Mouse (Mus musculus): Measurements from ENCODE around the gene Dpysl4.

Gene Dpysl4

DNA sequence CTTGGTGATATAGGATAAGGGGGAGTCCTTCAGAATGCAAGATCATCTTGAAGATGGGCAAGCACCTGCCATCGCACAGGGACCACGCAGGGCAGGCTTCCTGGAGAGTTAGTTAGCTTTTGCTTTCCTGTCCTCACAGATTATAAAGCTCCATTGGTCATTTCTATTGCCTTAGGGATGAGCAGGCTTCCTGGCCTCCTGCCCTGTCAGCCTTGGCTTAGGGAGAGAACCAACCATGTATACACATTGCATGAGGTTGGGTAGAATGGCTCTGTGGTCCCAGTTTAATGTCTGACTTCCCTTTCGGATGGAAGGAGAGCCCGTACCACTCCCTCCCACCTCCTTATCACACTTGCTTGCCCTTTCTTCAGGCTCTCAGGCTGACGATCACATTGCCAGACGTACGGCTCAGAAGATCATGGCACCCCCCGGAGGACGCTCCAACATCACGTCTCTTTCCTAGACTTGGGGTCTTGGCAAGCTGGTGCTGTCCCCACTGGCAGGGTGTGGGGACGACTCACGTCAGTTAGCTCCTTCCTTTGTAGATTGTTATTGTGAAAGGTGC is 14.8 kb downstream of the Dpysl4 start:
- DNase-seq: no peak

DNA sequence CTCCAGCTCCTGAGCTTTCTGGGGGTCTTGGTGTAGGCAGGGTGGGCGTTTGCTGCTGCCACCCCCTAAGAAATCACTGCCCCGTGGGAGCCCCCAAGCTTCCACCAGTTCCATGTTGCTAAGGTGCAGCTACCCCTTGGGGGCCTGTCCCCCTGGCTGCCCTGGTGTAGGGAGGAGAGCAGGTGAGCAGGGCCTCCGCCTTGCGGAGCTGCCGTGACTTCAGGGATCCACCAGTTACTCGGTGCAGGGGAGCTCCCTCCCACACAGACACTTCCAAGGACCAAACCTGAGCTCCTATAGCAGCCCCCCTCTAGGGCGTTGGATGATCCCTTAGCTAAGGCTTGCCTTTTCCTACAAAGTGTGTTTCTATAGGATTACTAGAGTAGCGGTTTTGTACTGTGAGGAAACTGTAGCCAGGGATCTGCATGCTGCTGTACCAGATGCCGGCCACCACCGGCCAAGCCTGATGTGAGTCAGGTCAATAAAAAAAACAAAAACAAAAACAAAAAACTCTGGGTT is 15.5 kb downstream of the Dpysl4 start:
- DNase-seq: no peak

GRCm38 (mm10) chr7:139101826-139102225 is 16.0 kb downstream of the Dpysl4 start:
- no peak for DNase-seq

DNA sequence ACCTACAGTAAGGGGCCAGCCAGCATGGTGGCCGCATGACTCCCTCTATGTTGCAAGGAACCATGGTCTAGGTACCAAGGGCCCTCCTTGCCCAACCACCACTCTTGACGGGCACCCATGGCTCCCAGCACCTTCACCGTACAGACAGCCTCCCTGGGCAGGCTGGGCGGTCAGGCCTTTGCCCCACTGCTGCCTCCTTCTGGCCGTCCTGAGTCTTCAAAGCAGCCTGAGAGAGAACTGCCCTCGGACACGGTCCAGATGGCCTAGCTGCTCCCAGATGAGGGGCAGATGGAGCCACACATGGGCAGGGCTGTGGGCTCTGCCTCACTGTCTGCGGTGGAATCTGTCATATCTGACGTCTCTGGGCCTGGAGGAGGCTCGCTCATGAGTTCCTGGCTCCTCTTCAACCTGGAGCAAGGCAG is 18.2 kb downstream of the Dpysl4 start:
- DNase-seq: no peak

DNA sequence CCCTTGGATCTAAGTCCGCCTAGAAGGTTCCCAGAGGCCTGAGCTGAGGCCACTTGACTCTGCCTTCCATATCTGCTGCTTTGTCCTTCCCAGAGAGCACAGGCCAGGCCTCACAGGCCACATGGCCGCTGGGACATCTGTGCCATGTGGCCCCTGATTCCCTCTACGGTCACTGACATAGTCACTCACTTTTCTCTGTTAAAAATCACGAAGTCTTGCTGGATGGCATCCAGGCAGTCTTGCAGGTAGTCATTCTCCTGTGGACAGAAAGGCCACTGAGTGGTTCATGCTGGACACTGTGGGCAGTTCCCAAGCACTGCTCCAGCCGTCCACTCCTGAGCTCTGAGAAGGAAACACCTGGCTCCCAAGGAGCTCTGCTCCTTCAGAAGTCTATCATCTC is 19.3 kb downstream of the Dpysl4 start:
- DNase-seq: no peak

GRCm38 (mm10) chr7:139105705-139106104 is 19.9 kb downstream of the Dpysl4 start:
- no peak for DNase-seq

DNA sequence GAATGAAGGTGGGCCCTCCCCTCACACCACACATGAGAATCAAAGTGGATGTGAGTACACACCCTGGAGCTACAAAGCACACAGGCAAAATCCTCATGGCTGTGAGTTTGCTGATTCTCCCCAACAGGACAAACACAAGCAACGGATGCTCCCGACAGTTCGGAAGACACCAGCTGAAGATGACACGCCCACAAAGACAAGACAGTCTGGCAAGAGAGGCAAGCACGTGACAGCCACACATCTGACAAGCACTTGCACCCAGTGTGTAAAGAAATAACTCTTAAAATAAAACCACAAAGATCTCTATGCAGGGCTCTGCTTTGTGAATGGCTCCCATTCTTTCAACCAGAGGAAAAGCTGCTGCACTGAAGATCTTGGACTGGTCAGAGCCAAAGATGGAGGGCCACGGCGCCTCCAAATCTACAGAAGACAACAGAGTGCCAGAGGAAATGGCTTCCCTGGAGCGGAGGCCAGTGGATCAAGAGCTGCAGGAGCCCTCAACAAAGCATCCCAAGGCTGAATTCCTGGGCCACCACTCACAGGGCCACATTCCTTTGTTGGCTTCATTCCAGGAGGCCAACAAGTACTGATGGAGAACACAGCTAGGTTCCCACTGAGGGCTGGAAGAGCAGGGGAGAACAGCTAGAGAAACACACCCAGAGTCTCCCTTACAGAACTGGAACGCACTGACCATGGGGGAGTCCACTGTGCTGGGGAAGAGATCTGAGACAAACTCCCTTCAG is 22.3 kb downstream of the Dpysl4 start:
- DNase-seq: no peak

- DNase-seq: peak; percentile 74
Observed at GRCm38 (mm10) chr7:139119152-139119774, 33.5 kb downstream of the Dpysl4 start.

GRCm38 (mm10) chr7:139119775-139120153 is 34.0 kb downstream of the Dpysl4 start:
- no peak for DNase-seq

GRCm38 (mm10) chr7:139125881-139126280 is 40.1 kb downstream of the Dpysl4 start:
- DNase-seq: no peak

DNA sequence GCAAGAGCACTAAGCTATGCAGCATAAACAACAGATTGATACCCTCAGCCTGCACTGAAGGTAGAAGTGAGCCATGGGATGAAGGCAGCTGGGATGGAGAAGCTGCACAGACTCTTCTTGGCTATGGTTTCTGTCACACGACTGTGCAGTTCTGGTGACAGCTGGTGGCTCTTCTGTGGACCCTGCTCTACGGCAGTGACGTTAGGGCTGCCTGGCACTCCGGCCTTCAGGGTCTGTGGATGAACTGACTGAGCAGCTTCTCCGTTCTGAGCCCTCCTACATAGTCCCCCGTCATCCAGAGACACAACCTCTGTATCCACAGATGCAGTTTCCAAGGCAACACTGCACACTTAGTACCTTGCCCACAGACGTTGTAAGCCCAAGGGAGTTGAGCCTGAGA is 40.7 kb downstream of the Dpysl4 start:
- DNase-seq: no peak

- no peak for DNase-seq
Observed at GRCm38 (mm10) chr7:139128994-139129393, 43.2 kb downstream of the Dpysl4 start.

DNA sequence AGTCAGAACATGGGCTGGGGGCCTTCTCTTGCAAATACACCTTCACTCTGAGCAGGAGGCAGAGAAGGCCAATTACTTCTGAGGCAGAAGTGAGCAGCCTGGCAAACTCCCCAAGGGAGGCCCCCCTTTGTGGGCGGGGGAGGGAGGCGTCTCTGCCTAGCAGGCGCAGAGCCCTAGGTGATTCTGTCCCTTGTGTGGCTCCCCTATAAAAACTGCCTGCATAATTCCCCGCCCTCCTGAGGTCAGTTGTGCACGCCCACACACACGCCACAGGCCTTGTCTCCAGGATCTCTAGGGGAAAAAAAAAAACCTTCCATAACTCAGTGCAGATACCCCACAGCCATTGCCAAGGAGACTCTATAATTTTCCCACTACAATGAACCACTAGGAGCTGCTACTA is 44.6 kb downstream of the Dpysl4 start:
- peak in 1 of 2 experiments; percentile 16 for DNase-seq

DNA sequence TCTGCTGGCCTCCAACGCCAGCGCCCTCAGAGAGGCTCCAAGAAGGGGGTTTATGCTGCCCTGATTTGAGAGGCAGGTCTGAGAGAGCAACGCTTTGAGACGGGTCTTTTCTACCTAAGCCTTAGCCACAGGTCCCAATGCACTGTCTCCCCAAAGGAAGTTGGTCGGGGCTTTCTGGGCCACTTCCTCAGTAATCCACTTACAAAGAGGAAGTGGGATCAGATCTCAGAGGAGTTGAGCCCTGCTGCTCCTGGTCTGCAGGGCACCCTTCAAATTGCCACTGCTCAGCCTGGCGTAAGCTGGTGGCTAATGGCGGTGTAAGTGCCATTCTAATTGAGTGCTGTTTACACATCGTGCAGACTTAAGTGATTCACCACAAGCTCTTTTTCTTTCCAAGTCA is 45.7 kb downstream of the Dpysl4 start:
- peak in 1 of 2 experiments; percentile 11 for DNase-seq

DNA sequence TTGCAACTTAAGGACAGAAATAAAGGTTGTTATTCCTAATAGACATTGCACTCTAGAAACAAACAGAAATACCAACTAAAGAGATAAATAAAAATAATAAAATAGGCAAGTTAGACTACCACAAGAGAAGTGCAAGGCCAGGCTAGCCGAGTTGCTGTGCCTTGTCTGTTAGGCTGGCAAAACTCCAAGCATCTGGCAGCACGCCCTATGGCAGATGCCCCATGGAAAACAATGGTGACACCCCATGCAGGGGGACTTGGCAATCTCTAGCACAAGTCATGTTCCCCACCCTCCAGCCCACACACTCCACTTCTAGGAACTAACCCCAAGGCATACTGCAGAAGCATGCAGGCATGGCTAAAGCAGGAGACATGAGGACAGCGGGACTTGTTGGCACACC is 47.6 kb downstream of the Dpysl4 start:
- DNase-seq: peak in 1 of 2 experiments; percentile 33

DNA sequence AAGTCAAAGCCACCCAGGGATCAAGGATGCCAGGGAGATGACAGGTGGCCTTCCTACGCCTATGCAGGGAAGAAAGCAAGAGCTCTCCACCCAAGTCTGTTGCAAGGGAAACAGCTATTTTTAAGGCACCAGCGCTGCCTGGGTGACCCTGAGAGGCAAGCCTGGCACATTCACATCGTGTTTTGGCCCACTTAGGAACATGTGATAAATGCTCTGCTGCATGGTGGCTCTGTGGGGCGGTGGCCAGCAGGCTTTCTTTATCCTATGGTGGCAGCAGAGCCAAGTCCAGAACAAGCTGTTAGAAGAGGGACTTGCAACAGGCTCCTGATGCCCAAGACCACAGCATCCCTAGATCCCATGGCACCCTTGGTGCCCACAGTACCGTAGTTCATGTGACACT is 49.4 kb downstream of the Dpysl4 start:
- DNase-seq: no peak

GRCm38 (mm10) chr7:139136906-139137491 is 51.2 kb downstream of the Dpysl4 start:
- DNase-seq: no peak

- no peak for DNase-seq
Observed at GRCm38 (mm10) chr7:139139921-139140461, 54.2 kb downstream of the Dpysl4 start.

GRCm38 (mm10) chr7:139143785-139144184 is 58.0 kb downstream of the Dpysl4 start:
- no peak for DNase-seq

DNA sequence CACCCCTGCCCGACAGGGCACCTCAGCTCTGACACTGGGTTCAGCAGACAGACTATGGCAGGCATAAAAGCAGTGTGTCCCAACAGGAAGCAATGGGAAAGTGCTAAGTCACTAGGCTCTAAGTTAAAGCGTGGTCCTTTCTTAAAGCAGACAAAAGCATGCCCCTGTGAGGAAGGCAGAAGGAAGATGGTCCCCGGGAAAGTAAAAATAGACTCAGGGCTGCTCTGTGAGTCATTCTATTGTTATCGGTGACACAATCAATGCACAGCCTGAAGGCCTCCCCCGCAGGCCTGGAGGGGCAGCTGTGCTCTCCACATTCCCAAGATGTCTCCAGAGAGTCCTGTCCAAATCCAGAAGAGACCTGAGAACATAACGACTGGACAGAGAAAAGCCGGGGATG is 60.1 kb downstream of the Dpysl4 start:
- DNase-seq: no peak

DNA sequence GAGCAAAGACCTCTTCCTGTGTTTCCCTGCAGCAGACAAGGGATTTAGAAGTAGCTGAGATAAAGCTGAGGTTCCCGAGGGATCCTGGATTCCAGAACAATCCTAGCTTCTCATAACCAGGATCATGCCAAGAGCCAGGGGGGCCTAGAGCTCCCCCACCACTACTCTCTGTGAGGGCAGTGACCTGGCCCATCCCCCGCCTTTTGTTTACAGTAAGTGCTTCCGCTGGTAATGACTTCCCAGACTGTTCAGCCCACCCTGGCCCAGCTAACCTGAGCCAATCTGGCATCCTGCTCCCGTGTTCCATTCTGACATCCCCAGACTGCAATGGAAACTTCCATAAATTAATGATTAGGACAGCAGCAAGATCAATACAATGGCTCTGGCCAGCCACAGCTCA is 61.6 kb downstream of the Dpysl4 start:
- DNase-seq: no peak

- no peak for DNase-seq
Observed at GRCm38 (mm10) chr7:139149373-139149772, 63.6 kb downstream of the Dpysl4 start.

- no peak for DNase-seq
Observed at GRCm38 (mm10) chr7:139151116-139151515, 65.3 kb downstream of the Dpysl4 start.
